Mouse (Mus musculus) gastrocnemius, postnatal 4 days (tissue): ENCODE data around the gene Egln3. TPM values are rescaled to one million over a fixed set of nuclear protein-coding genes. Genes with fewer than 3 reads are reported as not detected.

Experiments
- DNase-seq, 2 experiments: peaks; one replicate each; pipeline ENCODE4 v3.0.0; 2021 to 2022; ENCODE audit warnings: low spot score in 2 of 2, mixed read lengths in 2 of 2
- total RNA-seq, 2 experiments: library from RNA; stranded (reverse); gene quantifications; 2 replicates each; pipeline ENCODE4 v1.2.3; 2021

The Egln3 gene
- total RNA-seq, 2 experiments from 2014 or later: 22.0 to 22.9 TPM

DNA sequence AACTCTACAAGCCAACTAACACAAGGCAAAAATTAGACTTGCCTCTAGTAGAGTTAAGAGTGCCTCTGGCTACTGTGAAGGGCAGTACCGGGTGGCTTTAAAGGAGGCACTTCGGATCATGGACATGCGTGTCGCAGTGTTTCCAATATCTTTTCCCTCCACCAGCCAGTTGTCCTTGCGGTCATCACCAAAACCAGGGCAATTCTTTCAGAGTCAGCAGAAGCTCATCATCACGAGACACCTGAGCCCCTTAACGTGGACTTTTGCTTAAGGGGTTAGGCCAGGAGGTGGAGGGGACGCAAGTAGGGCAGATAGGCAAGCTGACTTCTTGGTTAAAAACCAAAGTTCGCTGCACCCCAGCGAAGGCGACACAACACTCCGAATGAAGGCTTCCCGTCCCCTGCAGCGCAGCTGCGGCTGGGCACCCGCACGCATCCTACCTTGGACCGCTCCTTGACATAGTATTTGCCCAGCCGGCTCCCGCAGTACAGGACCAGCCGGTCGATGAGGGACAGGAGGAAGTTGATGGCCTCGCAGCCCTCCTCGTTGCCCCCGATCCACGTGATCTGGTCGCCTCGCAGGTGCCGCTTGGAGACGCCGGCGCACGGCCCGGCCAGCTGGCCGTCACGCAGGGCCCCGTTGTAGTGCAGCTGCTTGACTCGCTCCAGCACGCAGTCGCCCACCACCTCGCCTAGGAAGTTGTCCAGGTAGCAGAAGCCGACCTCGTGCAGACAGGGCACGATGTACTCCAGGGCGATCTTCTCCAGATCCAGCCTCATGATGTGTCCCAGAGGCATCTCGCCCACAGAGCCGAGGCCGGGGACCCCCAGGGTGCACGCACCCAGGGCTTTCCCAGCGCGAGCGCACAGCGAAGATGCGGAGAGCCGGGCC lies 650 bp downstream of the Egln3 start:
- DNase-seq: peak in 1 of 2 experiments; percentile 51

DNA sequence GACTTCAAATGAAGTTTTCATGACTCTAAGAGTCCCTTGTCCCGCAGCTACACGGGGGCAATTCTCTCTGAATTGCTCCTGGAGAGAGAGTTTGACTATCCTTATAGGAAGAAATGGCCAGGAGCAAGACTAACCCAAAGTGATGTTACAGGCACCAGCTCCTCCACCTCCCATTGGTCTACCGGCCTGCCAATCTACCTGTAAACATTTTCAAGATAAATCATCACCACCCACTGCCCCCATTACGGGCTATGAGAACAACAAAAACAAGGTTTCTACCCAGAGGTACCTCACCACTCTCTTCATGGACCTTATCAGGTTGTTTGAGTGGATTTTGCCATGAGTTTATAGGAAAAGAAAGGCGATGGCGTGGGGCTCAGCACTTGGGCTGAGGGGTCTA lies 1.4 kb downstream of the Egln3 start:
- no peak for DNase-seq

DNA sequence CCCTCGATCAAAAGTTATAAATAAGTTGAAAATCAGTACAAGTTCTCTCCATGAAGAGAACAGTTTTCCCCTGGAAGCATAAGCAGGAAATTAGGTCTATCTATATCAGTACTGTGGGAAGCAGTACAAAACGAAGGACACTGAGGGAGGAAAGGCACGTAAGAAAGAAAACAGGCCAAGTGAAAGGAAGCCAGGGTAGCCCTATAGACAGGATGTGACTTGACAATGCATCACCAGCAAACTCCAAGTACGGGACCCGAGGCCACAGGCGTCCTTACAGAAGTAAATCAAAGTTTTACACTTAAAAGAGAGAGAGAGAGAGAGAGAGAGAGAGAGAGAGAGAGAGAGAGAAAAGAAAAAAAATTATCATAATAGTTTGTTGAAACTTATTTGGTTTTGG lies 2.8 kb downstream of the Egln3 start:
- no peak for DNase-seq

DNA sequence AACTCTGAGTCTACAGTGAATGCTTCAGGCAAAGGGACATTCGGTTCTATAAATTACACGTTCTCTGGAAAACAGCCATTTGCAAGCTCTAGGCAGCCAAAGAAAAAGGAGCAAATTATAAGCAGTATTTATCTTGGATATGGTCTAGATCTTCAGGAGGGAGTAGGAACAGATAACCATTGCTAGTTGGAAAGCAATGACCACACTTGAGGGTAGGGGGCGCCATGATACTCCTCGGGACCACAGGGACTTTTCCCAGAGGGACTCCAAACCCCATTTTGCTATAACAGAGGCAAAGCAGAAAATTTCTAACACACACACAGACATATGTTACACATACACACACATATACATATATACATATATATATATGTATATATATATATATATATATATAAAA lies 3.5 kb downstream of the Egln3 start:
- no peak for DNase-seq

DNA sequence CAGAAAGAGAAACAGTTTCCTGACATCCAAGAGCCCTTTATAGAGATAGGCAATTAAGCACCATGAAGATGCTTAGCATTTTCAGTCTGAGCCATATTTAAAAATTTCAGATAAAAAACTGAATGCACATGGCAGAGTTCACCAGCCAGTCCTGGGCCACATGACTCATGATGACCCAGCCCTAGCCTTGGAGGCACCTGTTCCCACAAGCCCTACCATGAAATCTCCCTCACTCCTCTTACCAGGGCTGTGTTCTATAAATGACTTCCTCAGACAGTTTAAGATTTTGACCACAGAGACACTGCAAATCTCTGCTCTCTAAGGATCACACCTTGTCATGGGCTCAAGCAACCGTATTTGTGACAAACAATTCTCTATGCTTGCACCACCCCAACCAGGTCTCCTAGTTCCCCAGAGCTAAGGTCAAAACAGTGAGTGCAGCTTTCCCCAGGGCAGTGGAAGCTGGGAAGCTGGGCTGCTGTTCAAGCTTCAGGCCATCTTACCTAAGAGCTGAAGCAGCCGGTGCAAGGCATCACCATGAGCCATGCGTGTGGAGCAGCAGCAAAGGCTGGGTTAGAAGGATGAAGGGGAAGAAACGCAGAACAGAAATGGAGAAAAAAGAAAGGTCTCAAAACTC lies 5.3 kb downstream of the Egln3 start:
- DNase-seq: no peak

DNA sequence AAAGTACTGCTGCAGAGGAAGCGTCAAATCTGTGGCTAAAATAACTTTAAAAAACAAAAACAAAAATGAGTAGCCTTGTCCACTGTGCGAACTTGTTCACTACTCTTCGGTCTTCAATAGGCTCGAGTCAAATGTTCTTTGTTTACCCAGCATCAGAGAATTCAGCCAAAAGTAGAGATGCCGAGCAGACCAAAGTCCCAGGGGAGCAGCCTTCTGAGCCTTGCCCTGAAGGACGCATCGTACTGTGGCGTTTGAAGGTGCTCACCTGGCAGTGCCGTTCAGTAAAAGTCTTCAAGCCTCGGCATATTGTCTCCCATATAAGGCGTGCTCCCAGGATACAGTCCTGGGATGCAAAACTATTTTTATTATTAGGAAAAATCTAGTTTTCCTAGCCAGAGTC lies 5.8 kb downstream of the Egln3 start:
- no peak for DNase-seq

DNA sequence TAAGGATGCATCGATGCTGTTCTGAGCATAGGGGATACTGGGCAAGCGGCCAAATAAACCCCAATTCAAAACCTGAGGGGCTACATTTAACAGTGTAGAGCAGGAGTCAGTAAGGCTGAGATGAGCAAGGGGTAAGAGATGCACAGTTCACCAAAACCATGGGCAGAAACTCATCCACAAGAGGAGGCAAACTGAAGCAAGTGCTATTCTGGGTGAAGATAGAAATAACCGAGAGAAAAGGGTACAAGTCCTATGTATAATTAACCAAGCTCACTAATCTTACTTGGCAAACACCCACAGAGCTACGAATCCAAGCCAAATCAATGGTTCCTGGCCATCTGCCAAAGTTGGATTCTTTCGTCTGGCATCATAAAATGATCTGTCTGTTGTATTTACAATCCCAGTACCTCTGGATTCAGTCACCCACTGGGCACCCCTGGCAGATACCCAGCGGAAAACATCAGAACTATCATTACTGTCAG lies 6.3 kb downstream of the Egln3 start:
- DNase-seq: no peak

DNA sequence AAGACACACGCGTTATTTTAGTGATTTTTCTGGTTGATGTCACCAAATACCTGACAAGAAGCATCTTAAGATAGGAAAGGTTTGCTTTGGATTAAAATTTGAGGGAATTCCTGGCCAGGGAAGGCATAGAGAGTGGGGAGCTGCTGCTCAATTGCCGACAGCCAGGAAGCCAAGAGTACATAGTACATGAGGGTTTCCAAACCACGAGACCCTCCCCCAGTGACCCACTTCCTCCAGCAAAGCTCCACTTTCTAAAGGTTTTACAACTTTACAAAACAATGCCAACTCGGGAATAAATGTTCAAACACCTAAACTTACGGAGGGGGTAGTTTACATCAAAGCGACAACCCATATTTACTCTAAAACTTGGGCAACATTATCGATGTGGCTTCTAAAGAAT lies 6.8 kb downstream of the Egln3 start:
- no peak for DNase-seq

DNA sequence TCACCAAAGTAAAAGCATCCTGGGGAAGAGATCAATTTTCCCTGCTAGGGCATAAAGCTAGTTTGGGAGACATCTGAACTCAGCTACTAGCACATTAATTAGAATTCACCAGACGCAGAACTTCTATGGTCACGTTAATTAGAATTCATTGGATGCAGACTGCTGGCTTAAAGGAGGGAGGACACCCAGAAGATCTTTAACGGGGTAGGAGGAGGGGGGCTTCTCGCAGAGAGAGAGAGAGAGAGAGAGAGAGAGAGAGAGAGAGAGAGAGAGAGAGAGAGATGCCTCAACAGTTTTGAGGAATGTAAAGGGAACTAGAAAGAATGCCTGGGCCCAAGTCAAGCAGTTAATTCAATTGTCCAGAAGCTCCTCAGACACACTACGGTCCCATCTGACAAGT lies 9.5 kb downstream of the Egln3 start:
- DNase-seq: no peak

DNA sequence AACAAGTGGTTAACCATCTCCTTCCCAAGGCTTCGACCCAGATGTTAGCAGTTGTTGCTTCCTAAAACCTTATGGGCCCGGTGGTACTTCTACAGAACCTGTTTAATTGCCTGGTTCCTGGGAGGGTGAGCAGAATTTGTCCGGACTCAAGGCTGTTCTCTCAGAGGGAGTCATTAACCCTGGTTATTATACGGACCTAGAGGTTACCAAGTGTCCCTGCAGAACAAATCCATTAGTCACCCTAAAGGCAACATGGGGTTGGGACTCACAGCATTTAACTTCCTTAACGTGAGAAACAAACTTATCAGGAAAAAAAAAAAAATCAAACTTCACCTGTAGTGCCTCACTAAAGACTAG lies 11.4 kb downstream of the Egln3 start:
- DNase-seq: no peak

DNA sequence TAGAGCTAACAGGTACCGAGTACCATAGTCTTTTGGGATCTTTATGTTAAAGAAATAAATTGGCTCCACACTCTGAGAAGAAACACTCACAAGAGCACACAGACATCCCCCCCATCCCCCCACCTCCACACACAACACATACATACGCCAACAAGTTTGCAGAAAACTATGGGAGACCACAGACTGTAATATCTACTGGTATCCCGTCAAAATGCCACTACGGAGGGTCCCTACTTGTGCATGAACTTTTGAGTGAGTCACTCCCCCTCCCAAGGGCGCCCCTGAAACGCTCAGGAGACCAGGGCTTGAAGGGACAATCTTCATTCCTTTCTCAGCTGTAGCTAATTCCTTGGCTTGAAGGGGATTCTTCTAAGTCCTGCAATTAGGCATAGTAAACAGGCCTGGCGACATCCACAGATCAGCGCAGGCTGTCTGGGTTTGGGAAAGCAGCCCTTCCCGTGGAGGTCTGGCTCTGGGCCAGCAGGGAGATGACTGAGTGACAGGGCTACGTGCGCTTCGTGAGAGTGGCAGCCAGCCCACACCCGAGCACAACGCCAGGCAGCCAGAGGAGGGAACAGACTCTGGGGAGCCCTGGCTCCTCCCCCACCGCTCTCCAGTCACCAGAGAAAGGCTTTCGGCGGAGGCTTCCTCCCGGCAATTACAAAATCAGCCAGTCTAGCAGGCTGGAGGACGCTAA lies 11.9 kb downstream of the Egln3 start:
- DNase-seq: peak; percentile 67 to 88

DNA sequence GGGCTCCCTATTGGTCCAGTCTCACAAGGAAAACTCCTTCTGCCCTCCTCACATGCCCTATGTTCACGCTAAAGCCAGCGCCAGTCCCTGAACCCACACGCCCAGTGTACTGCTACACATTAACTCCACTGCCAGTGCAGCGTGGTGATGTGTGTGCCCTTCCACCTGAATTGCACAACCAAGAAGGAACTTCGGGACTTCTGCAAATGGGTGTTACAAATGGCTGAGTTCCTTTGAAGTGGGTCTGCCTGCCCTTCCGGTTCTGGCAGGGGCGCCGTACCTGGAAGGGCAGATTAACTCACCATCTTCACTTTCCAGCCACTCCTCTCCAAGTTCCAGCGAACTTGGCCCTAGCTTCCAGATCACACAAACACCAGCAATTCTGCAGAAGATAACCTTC lies 12.5 kb downstream of the Egln3 start:
- DNase-seq: no peak

DNA sequence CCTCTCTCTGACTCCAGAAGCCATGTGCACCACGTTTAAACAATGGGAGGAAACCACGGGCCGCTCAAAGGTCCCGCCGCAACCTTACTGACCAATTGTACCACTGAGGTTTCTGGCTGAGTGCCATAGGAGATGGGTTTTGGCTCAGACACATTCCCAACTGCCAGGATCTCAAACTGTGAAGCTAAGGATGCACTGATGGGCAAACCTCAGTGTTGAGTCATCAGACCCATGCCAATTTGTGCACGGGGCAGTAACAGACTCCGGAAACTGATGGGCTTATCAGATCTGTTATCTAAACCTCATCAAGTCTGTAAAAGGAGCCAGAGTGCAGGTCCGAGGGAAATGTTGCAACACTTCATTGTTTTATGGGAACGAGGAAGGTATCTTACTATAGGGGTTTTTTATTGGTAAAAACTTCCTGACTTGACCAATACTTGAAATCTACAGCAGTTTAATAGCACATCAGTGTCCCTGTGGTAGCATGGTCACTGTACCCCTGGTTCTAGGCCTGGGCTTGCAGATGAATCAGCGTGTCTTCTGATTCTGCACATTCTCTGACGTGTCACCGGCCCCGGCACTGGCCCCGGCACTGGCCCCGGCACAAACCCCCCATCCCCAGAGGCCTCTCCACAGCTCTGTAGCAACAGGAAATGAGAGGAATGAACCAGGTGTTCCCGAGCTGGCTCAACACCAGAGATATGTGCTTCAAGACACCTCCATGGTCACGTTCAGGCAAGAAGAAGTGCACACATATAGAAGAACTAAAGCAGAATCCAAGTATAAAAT lies 15.7 kb downstream of the Egln3 start:
- no peak for DNase-seq

DNA sequence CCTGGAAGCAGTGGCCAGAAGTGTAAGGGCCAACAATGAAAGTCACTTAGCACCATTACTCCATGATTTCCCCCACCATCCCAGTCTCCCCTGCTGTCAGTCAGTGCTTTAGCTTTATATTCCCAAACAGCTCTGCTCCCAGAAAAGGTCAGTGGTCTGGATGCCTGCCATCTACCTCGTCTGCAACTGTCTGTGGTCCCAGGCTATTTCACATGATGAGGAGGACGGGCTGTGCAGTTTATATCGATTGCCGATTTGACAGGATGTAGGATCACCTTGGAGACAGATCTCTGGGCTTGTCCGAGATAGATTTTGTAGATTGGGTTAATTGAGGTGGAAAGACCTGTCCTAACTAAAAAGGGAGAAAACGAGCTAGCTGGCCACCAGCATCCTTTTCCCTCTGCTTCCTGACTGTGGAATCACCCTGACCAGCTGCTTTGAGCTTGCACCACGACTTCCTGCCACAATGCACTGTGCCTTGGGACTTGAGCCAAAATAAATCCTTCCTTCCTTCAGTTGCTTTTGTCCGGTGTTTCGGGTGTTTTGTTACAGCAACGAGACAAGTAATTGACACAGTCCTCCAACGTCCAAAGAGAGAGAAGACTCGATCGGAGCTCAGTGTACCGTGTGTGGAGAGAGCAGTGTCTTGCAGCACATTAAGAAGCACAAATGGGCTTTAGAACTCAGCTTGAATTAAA lies 16.6 kb downstream of the Egln3 start:
- no peak for DNase-seq

DNA sequence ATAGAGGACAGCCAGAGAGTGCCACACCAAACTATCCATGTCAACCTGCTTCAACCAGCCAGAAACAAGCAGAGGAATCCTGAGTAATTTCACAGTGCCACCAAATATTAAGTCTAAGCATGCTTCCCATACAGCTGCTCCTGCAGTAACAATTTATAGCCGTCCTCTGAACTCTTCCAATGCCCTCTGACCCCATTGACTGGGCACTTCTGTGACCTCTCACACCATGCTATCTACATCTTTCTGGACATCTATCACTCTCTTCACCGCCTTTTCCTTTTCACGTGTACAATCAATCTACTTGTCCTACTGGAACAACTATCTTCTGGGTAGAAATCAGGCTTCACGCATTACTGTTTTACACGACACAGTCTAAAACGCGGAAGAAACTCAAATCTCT lies 19.4 kb downstream of the Egln3 start:
- DNase-seq: no peak

DNA sequence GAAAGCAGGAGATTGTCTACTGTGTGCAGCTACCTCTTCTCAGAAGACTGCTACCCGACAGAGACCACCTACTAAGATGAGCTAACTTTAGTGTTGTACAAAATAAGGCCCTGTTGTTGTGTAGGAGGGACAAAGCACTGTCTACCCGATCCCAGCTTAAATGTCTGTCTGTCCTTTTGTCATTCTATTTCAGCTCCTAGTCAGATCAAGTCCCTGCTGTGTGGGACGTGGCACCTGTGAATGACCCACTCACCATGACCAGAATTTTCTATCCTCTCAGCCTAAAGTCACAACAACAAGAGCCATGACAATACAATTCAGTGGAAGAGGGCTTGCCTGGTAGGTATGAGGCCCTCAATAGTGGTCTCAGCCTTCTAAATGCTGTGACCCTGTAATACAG lies 25.3 kb downstream of the Egln3 start:
- DNase-seq: no peak

DNA sequence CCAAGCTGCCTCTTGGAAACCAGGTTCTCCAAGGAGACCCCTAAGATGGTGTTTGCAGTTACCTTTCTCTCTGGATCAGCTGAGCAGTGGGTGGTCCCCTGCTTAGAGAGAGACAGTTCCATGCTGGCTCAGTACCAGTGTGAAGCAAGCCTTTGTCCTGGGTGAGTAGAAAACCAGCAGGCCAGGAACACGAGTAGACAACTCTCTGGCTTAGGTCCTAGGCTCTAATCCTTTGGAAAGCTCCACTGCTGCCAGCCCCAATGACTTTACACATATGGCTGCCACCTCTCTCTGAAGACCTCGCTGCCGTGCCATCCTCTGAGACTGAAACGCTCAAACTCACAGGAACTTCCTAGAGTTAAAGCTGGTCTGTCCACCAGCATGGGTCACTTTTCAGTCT lies 34.9 kb downstream of the Egln3 start:
- DNase-seq: no peak

DNA sequence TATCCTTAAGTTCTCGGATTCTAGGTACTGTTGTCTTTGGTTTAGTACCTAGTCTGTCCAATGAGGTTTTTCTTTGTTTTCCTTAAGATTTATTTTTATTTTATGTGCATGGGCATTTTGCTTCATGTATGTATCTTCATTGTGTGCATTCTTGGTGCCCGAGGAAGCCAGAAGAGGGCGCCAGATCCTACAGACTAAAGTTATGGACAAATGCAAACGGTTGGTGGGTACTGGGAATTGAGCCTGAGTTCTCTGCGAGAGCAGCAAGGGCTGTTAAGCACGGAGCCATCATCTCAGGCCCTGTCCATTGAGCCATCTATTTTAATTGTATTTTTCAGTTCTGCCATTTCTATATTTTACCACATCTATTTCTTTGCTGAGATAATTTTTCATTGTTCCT lies 35.9 kb downstream of the Egln3 start:
- no peak for DNase-seq

DNA sequence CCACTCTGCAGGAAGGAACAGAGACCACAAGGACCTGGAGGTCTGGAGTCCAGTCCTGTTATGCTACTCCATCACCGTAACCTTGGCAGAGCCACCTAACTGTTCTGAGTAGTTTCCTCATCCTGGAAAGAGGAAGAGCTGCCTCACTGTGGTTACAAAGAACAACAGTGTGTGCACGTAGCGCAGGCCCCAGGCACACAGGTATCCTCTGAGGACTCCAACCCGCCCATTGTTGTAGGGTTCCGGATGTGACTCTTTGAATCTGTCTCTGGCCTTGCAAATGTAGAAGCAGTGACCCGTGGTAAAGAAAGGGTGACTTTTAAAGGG lies 39.0 kb downstream of the Egln3 start:
- DNase-seq: no peak

DNA sequence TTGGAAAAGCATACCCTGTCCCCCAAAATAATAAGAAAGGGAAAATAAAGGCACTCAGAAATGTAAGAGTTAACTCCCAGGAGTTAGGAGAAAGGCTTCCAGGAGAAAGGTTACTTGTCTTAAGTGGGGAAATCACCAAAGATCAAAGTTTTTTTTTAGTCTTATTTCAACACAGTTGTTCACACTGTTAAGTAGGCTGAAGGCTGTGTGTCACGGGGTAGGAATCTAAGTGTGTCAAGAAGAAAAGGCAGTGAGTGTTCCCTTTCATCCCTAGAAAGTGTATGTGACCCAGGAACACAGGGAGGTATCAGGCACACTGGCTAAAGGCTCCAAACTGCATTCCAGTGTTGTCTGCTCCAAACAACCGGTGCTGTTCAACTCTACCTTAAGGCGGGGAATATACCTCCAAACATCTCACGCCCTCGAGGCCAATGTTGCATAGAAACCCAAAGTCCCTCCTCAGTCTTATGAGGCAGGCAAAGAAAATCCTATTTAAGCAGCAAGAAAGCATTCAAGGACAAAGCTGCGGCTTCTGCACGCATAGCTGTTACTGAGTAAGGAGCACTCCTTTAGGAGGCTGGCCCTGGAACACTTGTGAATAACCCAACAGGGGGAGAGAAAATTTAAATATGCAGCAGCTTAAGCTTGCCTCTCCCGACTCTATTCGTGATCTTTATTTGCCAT lies 39.5 kb downstream of the Egln3 start:
- DNase-seq: no peak
